Mouse (Mus musculus): ENCODE data around the gene Cish. TPM values are rescaled to one million over a fixed set of nuclear protein-coding genes. Genes with fewer than 3 reads are reported as not detected.
"Not testable (repeated sequence)": the region's sequence is repeated elsewhere in the genome, so short reads cannot be mapped to it uniquely, and the experiment has no call there.

Cish gene
- polyA plus RNA-seq, 1 experiment from 2014 or later: 6.7 TPM

GRCm38 (mm10) chr9:107303121-107303820, 7.4 kb downstream of the Cish start:
- H3K27ac ChIP-seq (replicated peaks): no peak overlapping the region
- H3K27me3 ChIP-seq (replicated peaks; ENCODE audit: low read depth, poor library complexity, severe bottlenecking): 0 out of 2 replicates have a peak, but pooled peaks cover 2% of the 10 kb centered on the region
- no peaks in the 10 kb centered on the region for H3K9me3 ChIP-seq
- peaks cover 21% of the 10 kb centered on the region for H3K36me3 ChIP-seq (replicated peaks)
- WGBS: 81% methylated on average over 9 of the region's 9 CpGs
- no peak for DNase-seq (ENCODE audit: low spot score)
- H3K4me3 ChIP-seq: no peak overlapping the region
- H3K4me1 ChIP-seq: peaks cover 28% of the 10 kb centered on the region

GRCm38 (mm10) chr9:107303900-107304299, 8.1 kb downstream of the Cish start:
- 81% methylated on average over 5 of the region's 5 CpGs for WGBS
- Histone ChIP-seq H3K27me3 (replicated peaks; ENCODE audit: low read depth, poor library complexity, severe bottlenecking) (no peaks in the 10 kb centered on the region), H3K4me3 (no peak overlapping the region)

GRCm38 (mm10) chr9:107304383-107304782, 8.6 kb downstream of the Cish start:
- 96% methylated on average over 3 of the region's 3 CpGs for WGBS
- no peak overlapping the region for H3K4me3 ChIP-seq
- peaks cover 21% of the 10 kb centered on the region for H3K4me1 ChIP-seq
- H3K27me3 ChIP-seq (replicated peaks; ENCODE audit: low read depth, poor library complexity, severe bottlenecking): no peaks in the 10 kb centered on the region
- DNase-seq (ENCODE audit: low spot score): no peak
- no peaks in the 10 kb centered on the region for H3K9me3 ChIP-seq
- H3K27ac ChIP-seq (replicated peaks): no peak overlapping the region
- H3K36me3 ChIP-seq (replicated peaks): peaks cover 21% of the 10 kb centered on the region

More at GRCm38 (mm10) chr9:107303900-107304299, 8.1 kb downstream of the Cish start:
- Histone ChIP-seq H3K36me3 (replicated peaks) (peaks cover 21% of the 10 kb centered on the region), H3K27ac (replicated peaks) (no peak overlapping the region), H3K9me3 (no peaks in the 10 kb centered on the region), H3K4me1 (peaks cover 23% of the 10 kb centered on the region)
- DNase-seq (ENCODE audit: low spot score): no peak

- no peaks in the 10 kb centered on the region for H3K9me3 ChIP-seq
- peak overlapping the region; percentile 49 for H3K27ac ChIP-seq (replicated peaks)
- peaks cover 21% of the 10 kb centered on the region for H3K36me3 ChIP-seq (replicated peaks)
- no peaks in the 10 kb centered on the region for H3K27me3 ChIP-seq (replicated peaks; ENCODE audit: low read depth, poor library complexity, severe bottlenecking)
- 76% methylated on average over 4 of the region's 4 CpGs for WGBS
- no peak overlapping the region for H3K4me3 ChIP-seq
- H3K4me1 ChIP-seq: peaks cover 21% of the 10 kb centered on the region
- DNase-seq (ENCODE audit: low spot score): no peak
Observed at GRCm38 (mm10) chr9:107305012-107305411, 9.2 kb downstream of the Cish start.

- no peak overlapping the region for H3K4me3 ChIP-seq
- no peaks in the 10 kb centered on the region for H3K9me3 ChIP-seq
- DNase-seq (ENCODE audit: low spot score): peak; percentile 23
- peaks cover 13% of the 10 kb centered on the region for H3K36me3 ChIP-seq (replicated peaks)
- H3K4me1 ChIP-seq: peaks cover 21% of the 10 kb centered on the region
- 54% methylated on average over 13 of the region's 13 CpGs for WGBS
- peak overlapping the region; percentile 49 for H3K27ac ChIP-seq (replicated peaks)
- no peaks in the 10 kb centered on the region for H3K27me3 ChIP-seq (replicated peaks; ENCODE audit: low read depth, poor library complexity, severe bottlenecking)
Observed at GRCm38 (mm10) chr9:107305601-107306542, 10.0 kb downstream of the Cish start.

GRCm38 (mm10) chr9:107306673-107307072, 10.8 kb downstream of the Cish start:
- 98% methylated on average over 1 of the region's 1 CpGs for WGBS
- peaks cover 21% of the 10 kb centered on the region for H3K4me1 ChIP-seq
- H3K9me3 ChIP-seq; H3K36me3 ChIP-seq (replicated peaks); H3K27ac ChIP-seq (replicated peaks); H3K4me3 ChIP-seq; DNase-seq (ENCODE audit: low spot score); H3K27me3 ChIP-seq (replicated peaks; ENCODE audit: low read depth, poor library complexity, severe bottlenecking): not testable (repeated sequence)

GRCm38 (mm10) chr9:107307099-107307872, 11.5 kb downstream of the Cish start:
- WGBS: 92% methylated on average over 11 of the region's 11 CpGs
- Histone ChIP-seq H3K4me1 (peaks cover 21% of the 10 kb centered on the region), H3K27me3 (replicated peaks; ENCODE audit: low read depth, poor library complexity, severe bottlenecking) (no peaks in the 10 kb centered on the region), H3K36me3 (replicated peaks) (no peaks in the 10 kb centered on the region), H3K4me3 (no peak overlapping the region), H3K9me3 (no peaks in the 10 kb centered on the region), H3K27ac (replicated peaks) (no peak overlapping the region)
- no peak for DNase-seq (ENCODE audit: low spot score)

GRCm38 (mm10) chr9:107307886-107308285, 12.1 kb downstream of the Cish start:
- no peak for DNase-seq (ENCODE audit: low spot score)
- Histone ChIP-seq H3K36me3 (replicated peaks) (no peaks in the 10 kb centered on the region), H3K4me3 (no peak overlapping the region), H3K27me3 (replicated peaks; ENCODE audit: low read depth, poor library complexity, severe bottlenecking) (no peaks in the 10 kb centered on the region), H3K27ac (replicated peaks) (0 out of 2 replicates have a peak overlapping the region, but pooled peaks have one; percentile 19), H3K4me1 (peaks cover 21% of the 10 kb centered on the region), H3K9me3 (no peaks in the 10 kb centered on the region)
- WGBS: 78% methylated on average over 12 of the region's 12 CpGs

GRCm38 (mm10) chr9:107308346-107309000, 12.6 kb downstream of the Cish start:
- Histone ChIP-seq H3K9me3 (no peaks in the 10 kb centered on the region), H3K36me3 (replicated peaks) (no peaks in the 10 kb centered on the region), H3K27me3 (replicated peaks; ENCODE audit: low read depth, poor library complexity, severe bottlenecking) (no peaks in the 10 kb centered on the region), H3K4me1 (peaks cover 21% of the 10 kb centered on the region), H3K27ac (replicated peaks) (no peak overlapping the region), H3K4me3 (no peak overlapping the region)
- no peak for DNase-seq (ENCODE audit: low spot score)
- 90% methylated on average over 9 of the region's 9 CpGs for WGBS

GRCm38 (mm10) chr9:107309171-107309570, 13.3 kb downstream of the Cish start:
- H3K9me3 ChIP-seq: no peaks in the 10 kb centered on the region
- DNase-seq (ENCODE audit: low spot score): no peak
- no peak overlapping the region for H3K27ac ChIP-seq (replicated peaks)
- WGBS: 79% methylated on average over 9 of the region's 9 CpGs
- no peaks in the 10 kb centered on the region for H3K36me3 ChIP-seq (replicated peaks)
- H3K4me1 ChIP-seq: peaks cover 21% of the 10 kb centered on the region
- no peak overlapping the region for H3K4me3 ChIP-seq
- no peaks in the 10 kb centered on the region for H3K27me3 ChIP-seq (replicated peaks; ENCODE audit: low read depth, poor library complexity, severe bottlenecking)

- 80% methylated on average over 5 of the region's 5 CpGs for WGBS
- peaks cover 21% of the 10 kb centered on the region for H3K4me1 ChIP-seq
- no peaks in the 10 kb centered on the region for H3K9me3 ChIP-seq
- DNase-seq (ENCODE audit: low spot score): no peak
- H3K36me3 ChIP-seq (replicated peaks): no peaks in the 10 kb centered on the region
- H3K27me3 ChIP-seq (replicated peaks; ENCODE audit: low read depth, poor library complexity, severe bottlenecking): no peaks in the 10 kb centered on the region
- H3K27ac ChIP-seq (replicated peaks): no peak overlapping the region
- H3K4me3 ChIP-seq: no peak overlapping the region
Observed at GRCm38 (mm10) chr9:107309600-107309999, 13.8 kb downstream of the Cish start.

All from embryonic facial prominence, embryonic 10.5 days (tissue).